Mouse (Mus musculus): ENCODE results near the gene Sbk3.

DNA sequence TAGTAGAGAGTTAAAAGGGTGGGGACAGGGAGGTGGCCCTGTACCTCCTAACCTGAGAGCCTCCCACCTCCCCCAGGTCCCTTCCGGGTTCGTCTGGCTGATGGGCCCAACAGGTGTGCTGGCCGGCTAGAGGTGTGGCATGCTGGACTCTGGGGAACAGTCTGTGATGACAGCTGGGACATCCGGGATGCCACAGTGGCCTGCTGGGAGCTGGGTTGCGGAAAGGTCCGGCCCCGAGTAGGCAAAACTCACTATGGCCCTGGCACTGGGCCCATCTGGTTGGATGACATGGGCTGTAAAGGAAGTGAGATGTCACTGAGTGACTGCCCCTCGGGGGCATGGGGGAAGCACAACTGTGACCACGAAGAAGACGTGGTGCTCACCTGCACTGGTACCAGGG lies 34.1 kb downstream of the Sbk3 start:
- TF ChIP-seq POLR2AphosphoS2 (IDR thresholded peaks at IDR 0.05; ENCODE audit: insufficient read length, low read depth) (no peak), POLR2A (IDR thresholded peaks at IDR 0.05; ENCODE audit: insufficient read length, low read depth) (no peak), TCF3 (IDR thresholded peaks at IDR 0.05; ENCODE audit: insufficient read length, low read depth) (no peak), USF1 (IDR thresholded peaks at IDR 0.05; ENCODE audit: low read depth) (no peak), E2F4 (IDR thresholded peaks at IDR 0.05; ENCODE audit: insufficient read depth) (no peak), TCF12 (IDR thresholded peaks at IDR 0.05; ENCODE audit: insufficient read depth, poor library complexity, severe bottlenecking) (no peak), MAX (IDR thresholded peaks at IDR 0.05; ENCODE audit: low read depth) (no peak), CEBPB (IDR thresholded peaks at IDR 0.05; ENCODE audit: insufficient read depth, poor library complexity, severe bottlenecking) (no peak), MYOG (IDR thresholded peaks at IDR 0.05; ENCODE audit: control insufficient read depth in 1 of 3, insufficient read depth in 1 of 3, insufficient read length in 2 of 3, low read depth in 2 of 3) (peak in 1 of 3 experiments; percentile 5)
